Mouse (Mus musculus) megakaryocyte-erythroid progenitor cell, adult 5 weeks (primary cell): ENCODE results near the gene Myh15. TPM values are rescaled to one million over a fixed set of nuclear protein-coding genes. Genes with fewer than 3 reads are reported as not detected.

Source experiments
- polyA plus RNA-seq: library from polyadenylated mRNA; stranded (reverse); fragments of >175 nt; gene quantifications from 2 replicates; pipeline ENCODE4 v1.2.3, GENCODE M21; 2012

The Myh15 gene
- not detected in 2 replicates for polyA plus RNA-seq

GRCm38 (mm10) chr16:49057186-49057585 lies at the start of gene Myh15:
TSS of gene Myh15 (plus strand) at chr16:49057486.

Other genes with a start within 250 kb of the Myh15 start
- gene Retnlb, start 240.6 kb upstream of the Myh15 start, polyA plus RNA-seq = not detected in 2 replicates
- gene Retnla, start 214.9 kb upstream of the Myh15 start, polyA plus RNA-seq = not detected in 2 replicates
- gene Retnlg, start 184.9 kb upstream of the Myh15 start, polyA plus RNA-seq = 1.9 and 10.8 TPM in 2 replicates
- gene Dzip3, start 63.3 kb upstream of the Myh15 start, polyA plus RNA-seq = 6.1 and 7.4 TPM in 2 replicates
- 3.1 and 3.4 TPM in 2 replicates for gene Cip2a, start 63.3 kb upstream of the Myh15 start, polyA plus RNA-seq